Mouse (Mus musculus) ES-E14 (cell line): ENCODE data around the gene Tfr2. TPM values are rescaled to one million over a fixed set of nuclear protein-coding genes. Genes with fewer than 3 reads are reported as not detected.

Experiments used
- DNase-seq: peaks from one replicate; pipeline ENCODE4 v3.0.0-alpha.2; 2013; ENCODE audit warnings: low read depth, low spot score
- H3K27ac ChIP-seq: 2 replicates; pipeline ENCODE4 v1.5.1; 2012; ENCODE audit warnings: low read depth, mild to moderate bottlenecking, low read length, moderate library complexity, mixed read lengths; ENCODE audit not compliant: poor library complexity, insufficient read depth, severe bottlenecking
- H3K36me3 ChIP-seq: 2 replicates; pipeline ENCODE4 v1.6.1; 2012; ENCODE audit warnings: mild to moderate bottlenecking, low read length, moderate library complexity, mixed read lengths; ENCODE audit not compliant: control insufficient read depth, poor library complexity, insufficient read depth, severe bottlenecking
- H3K4me1 ChIP-seq, 2 experiments: fragments of 150-350 bp in 1 of 2; sonication (generic) in 1 of 2; 2 replicates each; pipeline ENCODE4 v1.6.1; 2012; ENCODE audit warnings: low read length in 2 of 2, mild to moderate bottlenecking in 1 of 2, mixed read lengths in 1 of 2; ENCODE audit not compliant: control insufficient read depth in 2 of 2, insufficient read depth in 2 of 2, poor library complexity in 1 of 2
- H3K4me3 ChIP-seq, 2 experiments: fragments of 150-350 bp in 1 of 2; sonication (generic) in 1 of 2; 2 replicates each; pipeline ENCODE4 v1.5.1; 2012; ENCODE audit warnings: low read length in 2 of 2, low read depth in 1 of 2, mild to moderate bottlenecking in 1 of 2, mixed read lengths in 1 of 2; ENCODE audit not compliant: insufficient read depth in 1 of 2, poor library complexity in 1 of 2, severe bottlenecking in 1 of 2
- H3K9ac ChIP-seq: 2 replicates; pipeline ENCODE4 v1.6.1; 2012; ENCODE audit warnings: low read depth, mild to moderate bottlenecking, low read length, mixed read lengths; ENCODE audit not compliant: poor library complexity, insufficient read depth, severe bottlenecking
- H3K9me3 ChIP-seq: fragments of 150-350 bp; sonication (generic); 2 replicates; pipeline ENCODE4 v1.6.1; 2012; ENCODE audit warnings: low read depth, mild to moderate bottlenecking, low read length; ENCODE audit not compliant: control insufficient read depth, insufficient read depth
- CHD2 ChIP-seq: IDR thresholded peaks from 2 replicates; pipeline ENCODE4 v1.6.1; 2014; ENCODE audit warnings: mild to moderate bottlenecking, low read depth, low read length, inconsistent platforms
- HCFC1 ChIP-seq: IDR thresholded peaks from 2 replicates; pipeline ENCODE4 v1.6.1; 2012; ENCODE audit warnings: low read length, inconsistent platforms, borderline replicate concordance; ENCODE audit not compliant: insufficient read depth
- MAFK ChIP-seq: IDR thresholded peaks from 2 replicates; pipeline ENCODE4 v1.6.1; 2014; ENCODE audit warnings: mild to moderate bottlenecking, low read depth, low read length, inconsistent platforms; ENCODE audit not compliant: insufficient read depth
- ZC3H11A ChIP-seq: IDR thresholded peaks from 2 replicates; pipeline ENCODE4 v1.6.1; 2012; ENCODE audit warnings: low read depth, mild to moderate bottlenecking, inconsistent platforms, low read length, borderline replicate concordance
- ZNF384 ChIP-seq: IDR thresholded peaks from 2 replicates; pipeline ENCODE4 v1.6.1; 2012; ENCODE audit warnings: low read depth, low read length, inconsistent platforms
- in situ Hi-C, 2 experiments: fragments of 600-800 bp; cut with MboI; formaldehyde crosslinking; loops; one replicate each; pipeline ENCODE4 v1.15.1; 2025; ENCODE audit warnings: low sequenced_read_pairs in 2 of 2, inconsistent platforms in 1 of 2; ENCODE audit not compliant: unreplicated experiment in 2 of 2
- total RNA-seq: library from RNA; depleted of rRNA; stranded (reverse); fragments of 300-350 nt; gene quantifications from 2 replicates; pipeline ENCODE4 v1.2.3, GENCODE M21; 2012

Tfr2 gene
- total RNA-seq, 1 experiment, result 3.7 TPM

DNA sequence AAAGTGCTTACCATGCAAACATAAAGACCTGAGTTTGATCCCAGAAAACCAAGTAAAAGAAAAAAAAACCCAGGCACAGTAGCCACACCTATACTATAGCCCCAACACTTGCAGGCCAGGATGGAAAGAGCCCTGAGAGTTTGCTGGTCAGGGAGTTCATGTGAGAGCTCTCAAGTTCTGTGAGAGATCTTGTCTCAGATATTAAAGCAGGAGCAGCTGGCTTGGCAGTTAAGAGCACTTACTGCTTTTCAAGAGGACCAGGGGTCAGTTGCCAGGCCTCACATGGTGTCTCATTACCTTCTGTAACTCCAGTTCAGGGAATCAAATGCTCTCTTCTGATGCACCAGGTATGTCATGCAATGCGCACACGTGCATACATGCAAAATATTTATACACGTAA, 34.9 kb upstream of the Tfr2 start:
- no peak for TF ChIP-seq HCFC1

DNA sequence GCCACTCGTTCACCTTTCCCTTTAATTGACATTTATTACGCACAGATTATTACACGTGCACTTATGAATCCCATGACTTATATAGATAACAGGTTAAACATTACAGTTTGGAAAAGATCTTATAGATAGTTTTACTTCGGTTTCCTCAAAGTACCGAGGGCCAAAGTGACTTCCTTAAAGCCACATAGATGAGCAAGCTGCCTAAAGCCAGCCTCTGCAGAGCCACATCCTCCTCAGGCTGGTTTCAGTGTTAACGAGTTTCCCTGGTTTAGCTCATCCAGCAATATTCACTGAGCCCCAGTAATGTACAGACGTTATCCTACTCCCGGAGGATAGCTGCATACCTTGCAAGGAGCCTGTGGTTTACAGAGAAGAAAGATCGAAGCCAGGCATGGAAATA, 34.3 kb upstream of the Tfr2 start:
- peaks cover 0 to 3% of the 10 kb centered on the region in 2 experiments; a peak in 1 of 4 replicates for H3K4me1 ChIP-seq
- in situ Hi-C loops, result no loop called here

More for the DNA sequence above, 34.9 kb upstream of the Tfr2 start:
- Histone ChIP-seq H3K36me3 (no peaks in the 10 kb centered on the region; the same call in 1 of the 2 replicates), H3K9ac (no peak overlapping the region), H3K4me3 (no peak overlapping the region), H3K9me3 (no peaks in the 10 kb centered on the region), H3K4me1 (peaks cover 0 to 5% of the 10 kb centered on the region in 2 experiments; a peak in 2 of 4 replicates), H3K27ac (no peak overlapping the region)
- in situ Hi-C loops, result no loop called here
- DNase-seq, result no peak

DNA sequence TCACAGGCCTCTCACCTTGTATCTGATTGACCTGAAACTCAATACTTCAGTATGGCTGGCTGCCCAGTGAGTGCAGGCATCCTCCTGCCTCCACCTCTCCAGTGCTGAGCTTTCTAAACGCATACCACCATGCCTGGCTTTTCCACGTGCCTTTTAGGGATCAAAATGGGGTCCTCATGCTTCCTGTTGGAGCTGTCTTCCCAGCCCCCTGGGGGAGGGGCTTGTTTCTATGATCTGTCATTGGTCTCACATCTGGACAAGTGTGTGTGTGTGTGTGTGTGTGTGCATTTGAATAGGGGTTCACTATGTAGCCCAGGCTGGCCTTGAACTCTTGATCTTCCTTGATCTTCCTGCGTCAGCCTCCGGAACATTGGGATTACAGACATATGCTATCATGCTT, 32.2 kb upstream of the Tfr2 start:
- H3K4me3 ChIP-seq, result no peak overlapping the region
- H3K9ac ChIP-seq, result no peak overlapping the region
- H3K27ac ChIP-seq, result no peak overlapping the region
- in situ Hi-C loops, result no loop called here
- no peaks in the 10 kb centered on the region for H3K9me3 ChIP-seq
- TF ChIP-seq CHD2 (no peak), ZC3H11A (no peak), HCFC1 (no peak)
- H3K36me3 ChIP-seq, result no peaks in the 10 kb centered on the region
- H3K4me1 ChIP-seq, result no peaks in the 10 kb centered on the region
- no peak for DNase-seq

More for the DNA sequence above, 34.3 kb upstream of the Tfr2 start:
- Histone ChIP-seq H3K4me3 (no peak overlapping the region), H3K36me3 (no peaks in the 10 kb centered on the region), H3K27ac (no peak overlapping the region), H3K9me3 (no peaks in the 10 kb centered on the region), H3K9ac (no peak overlapping the region)
- TF ChIP-seq HCFC1 (no peak), ZNF384 (no peak)
- no peak for DNase-seq

DNA sequence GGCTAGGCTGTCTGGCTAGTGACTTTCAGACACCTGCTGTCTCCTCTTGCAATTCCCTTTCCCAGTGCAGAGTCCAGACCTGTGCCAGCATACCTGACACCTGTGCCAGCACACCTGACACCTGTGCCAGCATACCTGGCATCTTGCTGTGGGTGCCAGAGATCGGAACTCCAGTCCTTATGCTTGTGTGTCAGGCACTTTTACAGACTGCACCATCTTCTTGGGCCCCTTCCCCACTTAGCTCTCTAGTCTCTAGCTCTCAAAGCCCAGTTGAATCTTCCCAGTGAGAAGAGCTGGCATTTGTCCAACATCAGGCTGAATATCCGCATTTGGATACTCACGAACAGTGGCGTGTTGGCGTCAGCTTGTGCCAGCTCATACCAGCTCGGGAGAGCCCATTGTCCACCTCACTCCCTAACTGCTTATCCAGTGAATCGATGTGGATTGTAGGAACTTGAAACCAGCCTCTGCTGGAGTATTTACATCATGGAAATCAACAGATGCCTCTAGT, 30.3 kb upstream of the Tfr2 start:
- TF ChIP-seq ZC3H11A (no peak), ZNF384 (no peak), CHD2 (no peak), HCFC1 (no peak), MAFK (no peak)
- Histone ChIP-seq H3K4me3 (no peak overlapping the region), H3K9ac (no peak overlapping the region), H3K9me3 (no peaks in the 10 kb centered on the region), H3K27ac (no peak overlapping the region), H3K36me3 (no peaks in the 10 kb centered on the region), H3K4me1 (no peaks in the 10 kb centered on the region)
- DNase-seq, result no peak
- in situ Hi-C loops, result no loop called here

DNA sequence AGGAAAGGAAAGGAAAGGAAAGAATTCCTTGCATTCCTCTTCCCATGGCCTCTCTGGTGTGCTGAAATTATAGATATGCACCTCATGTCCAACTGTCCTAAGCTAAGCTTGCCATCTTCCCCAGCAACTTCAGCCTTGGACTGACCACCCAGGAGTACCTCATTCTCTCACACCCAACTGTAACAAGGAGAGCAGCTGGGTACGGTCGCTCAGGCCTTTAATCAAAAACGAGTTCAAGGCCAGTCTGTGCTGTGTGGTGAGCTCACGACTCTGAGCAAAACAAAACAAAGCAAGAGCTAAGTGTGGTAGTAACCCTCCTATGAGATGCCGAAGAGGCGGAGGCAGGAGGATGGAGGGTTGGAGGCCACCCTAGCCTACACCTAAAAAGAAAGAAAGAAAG, 28.6 kb upstream of the Tfr2 start:
- Histone ChIP-seq H3K9ac (no peak overlapping the region), H3K36me3 (no peaks in the 10 kb centered on the region), H3K9me3 (no peaks in the 10 kb centered on the region), H3K4me3 (no peak overlapping the region), H3K27ac (no peak overlapping the region), H3K4me1 (no peaks in the 10 kb centered on the region)
- in situ Hi-C loops, result no loop called here
- TF ChIP-seq ZNF384 (no peak), MAFK (no peak), HCFC1 (no peak), ZC3H11A (no peak), CHD2 (no peak)
- DNase-seq, result no peak
